Mouse (Mus musculus): ENCODE measurements around the gene Rpl23.

DNA sequence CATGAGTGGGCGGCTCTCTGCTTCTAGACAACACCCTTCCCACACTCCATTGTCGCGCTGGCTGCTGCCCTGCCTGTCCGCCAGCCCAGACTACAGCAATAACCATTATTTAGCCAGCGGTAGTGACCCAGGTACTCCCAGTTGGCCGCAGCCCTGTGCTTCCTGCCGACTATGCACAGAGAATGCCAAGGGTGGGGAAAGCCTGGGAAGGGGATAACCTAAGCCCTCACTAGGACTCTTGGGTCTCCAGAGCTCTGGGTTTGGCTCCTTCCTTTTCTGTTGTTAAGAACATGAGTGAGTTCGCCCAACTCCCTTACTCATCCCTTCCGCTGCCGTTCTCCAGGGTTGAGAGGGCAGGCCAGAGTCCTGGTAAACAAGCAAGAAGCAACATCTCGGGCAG is 49.8 kb upstream of the Rpl23 start:
- TF ChIP-seq GATA1 (IDR thresholded peaks at IDR 0.05; ENCODE audit: low read length): no peak
- no peak for TF ChIP-seq TAL1 (IDR thresholded peaks at IDR 0.05; ENCODE audit: low read length)
